Mouse (Mus musculus) embryo, embryonic 11.5 days (tissue): ENCODE measurements around the gene Olfr613.
"Not testable (repeated sequence)": the region's sequence is repeated elsewhere in the genome, so short reads cannot be mapped to it uniquely, and the experiment has no call there.

Source experiments
- DNase-seq: peaks from one replicate; pipeline ENCODE4 v3.0.0-alpha.2; 2012; ENCODE audit warnings: low read depth, low spot score

Gene Olfr613

DNA sequence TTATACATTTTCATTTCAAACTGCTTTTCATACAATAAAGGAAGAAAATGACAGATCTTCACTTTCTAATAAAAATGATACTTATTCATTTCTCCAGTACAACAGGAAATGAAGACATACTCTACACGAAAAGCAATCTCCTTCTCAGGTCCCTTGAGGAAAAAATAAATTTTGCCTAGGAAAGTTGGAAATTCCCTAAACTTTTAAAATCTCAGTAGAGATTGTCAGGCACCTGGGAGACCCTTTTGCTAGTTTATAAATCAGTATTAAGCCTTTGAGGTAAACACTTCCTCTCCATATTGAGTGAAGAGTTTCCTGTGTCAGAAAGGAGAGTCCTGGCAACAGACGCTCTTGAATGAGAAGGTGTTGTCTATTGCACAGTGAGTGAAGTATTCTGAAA is at the start of gene Olfr613:
Gene Olfr613 (plus strand): TSS at position 301 of the 400 bp plus-strand sequence.
- no peak for DNase-seq

DNA sequence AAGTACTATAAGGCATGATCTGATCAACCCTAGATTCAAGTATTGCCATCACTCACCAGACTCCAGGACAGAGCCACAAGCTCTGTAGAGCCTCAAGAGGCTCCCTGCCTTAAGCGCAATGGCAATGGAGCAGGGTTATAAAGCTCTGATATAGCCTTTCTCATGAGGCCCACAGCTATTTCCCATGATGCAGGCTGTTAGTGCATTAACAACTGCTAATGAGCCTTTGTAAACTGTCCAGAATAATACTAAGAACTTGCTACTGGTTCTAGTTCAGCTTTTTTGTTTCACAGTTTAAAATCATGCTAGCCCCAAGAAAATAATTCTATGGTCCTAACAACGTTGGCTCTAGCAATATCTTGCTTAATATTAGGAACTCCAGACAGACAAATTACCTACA is 35.9 kb upstream of the Olfr613 start, which contains the start of gene Olfr610:
Gene Olfr610 (minus strand): TSS at position 101 of the 400 bp plus-strand sequence.
- DNase-seq, result no peak

DNA sequence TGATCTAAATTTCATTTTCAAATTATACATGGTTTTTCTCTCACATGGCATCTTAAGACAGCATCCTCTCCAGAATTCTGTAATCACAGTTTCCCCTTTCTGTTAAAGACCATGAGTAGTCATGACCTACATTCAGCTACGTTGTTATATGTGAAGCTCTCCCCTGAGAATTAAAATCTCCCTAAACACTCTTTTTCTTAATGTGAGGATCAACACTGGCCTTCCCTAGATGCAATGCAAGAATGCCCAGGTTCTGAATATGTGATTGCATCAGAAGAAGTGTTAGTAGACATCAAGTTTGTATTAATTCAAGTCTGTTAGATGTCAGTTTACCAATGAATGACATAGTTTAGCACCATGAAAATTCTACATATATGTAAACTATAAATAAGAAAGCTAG is 27.1 kb upstream of the Olfr613 start, which contains the start of gene Olfr611:
Gene Olfr611 (minus strand): TSS at position 101 of the 400 bp plus-strand sequence.
- not testable (repeated sequence) for DNase-seq

DNA sequence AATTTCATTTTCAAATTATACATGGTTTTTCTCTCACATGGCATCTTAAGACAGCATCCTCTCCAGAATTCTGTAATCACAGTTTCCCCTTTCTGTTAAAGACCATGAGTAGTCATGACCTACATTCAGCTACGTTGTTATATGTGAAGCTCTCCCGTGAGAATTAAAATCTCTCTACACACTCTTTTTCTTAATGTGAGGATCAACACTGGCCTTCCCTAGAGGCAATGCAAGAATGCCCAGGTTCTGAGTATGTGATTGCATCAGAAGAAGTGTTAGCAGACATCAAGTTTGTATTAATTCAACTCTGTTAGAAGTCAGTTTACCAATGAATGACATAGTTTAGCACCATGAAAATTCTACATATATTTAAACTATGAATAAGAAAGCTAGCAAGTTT is 5.3 kb upstream of the Olfr613 start, which contains the start of gene Olfr612:
Gene Olfr612 (minus strand): TSS at position 101 of the 400 bp plus-strand sequence.
- not testable (repeated sequence) for DNase-seq

DNA sequence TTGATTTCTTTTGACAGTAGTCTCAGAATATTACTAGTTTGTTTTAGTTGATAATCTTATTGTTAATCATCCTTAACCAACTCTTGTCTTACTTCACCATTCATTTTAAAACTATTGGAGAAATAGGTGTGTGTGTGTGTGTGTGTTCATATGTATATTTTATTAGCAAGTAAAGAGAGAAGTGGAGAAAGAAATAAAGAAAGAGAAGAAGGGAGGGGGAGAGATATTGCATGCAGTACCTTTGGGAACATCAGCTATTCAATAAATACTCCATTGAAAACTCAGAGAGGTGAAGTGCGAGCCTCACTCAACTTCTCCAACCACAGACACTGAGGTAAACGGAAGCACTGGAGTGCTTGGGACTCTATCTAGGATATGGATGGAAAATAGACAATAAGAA is 7.9 kb downstream of the Olfr613 start, which contains the start of gene Olfr615:
Gene Olfr615 (plus strand): TSS at position 301 of the 400 bp plus-strand sequence.
- no peak for DNase-seq

DNA sequence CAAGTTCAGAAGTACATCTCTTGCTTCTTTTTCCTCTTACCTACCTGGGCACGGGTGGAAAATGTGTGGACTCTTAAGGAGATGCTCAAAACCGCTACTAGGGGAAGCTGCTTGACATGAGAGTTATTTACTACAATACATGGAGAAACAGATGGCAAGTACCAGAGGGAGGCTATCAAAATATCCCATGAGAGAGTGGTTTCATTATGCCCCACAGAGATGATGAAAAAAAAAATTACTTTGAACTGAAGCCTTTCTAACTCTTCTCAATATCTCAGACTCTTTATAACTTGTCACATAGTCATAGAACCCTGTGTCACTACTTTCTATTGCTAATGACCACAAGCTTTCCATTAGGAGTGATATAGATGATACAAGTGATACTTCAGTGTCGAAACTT is 21.2 kb downstream of the Olfr613 start, which contains the start of gene Olfr616:
Gene Olfr616 (minus strand): TSS at position 101 of the 400 bp plus-strand sequence.
- no peak for DNase-seq

DNA sequence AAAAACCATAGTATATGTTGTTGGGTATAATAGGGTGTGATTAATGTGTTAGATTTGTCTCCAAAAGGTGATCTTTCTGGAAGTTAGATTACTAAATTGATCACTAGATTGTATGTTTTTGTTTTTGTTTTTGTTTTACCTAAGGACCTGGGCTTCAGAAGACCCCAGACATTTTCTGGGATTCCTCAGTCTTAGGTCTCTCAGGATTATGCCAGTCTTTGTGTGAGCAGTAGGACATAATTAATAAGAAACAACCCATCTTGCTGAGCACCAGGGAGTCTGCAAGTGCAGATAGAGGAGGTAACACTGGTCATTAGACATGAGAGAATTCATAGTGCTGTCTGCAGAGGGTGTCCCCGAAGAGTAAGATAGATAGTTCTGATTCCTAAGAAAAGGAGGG is 24.9 kb downstream of the Olfr613 start, which contains the start of gene Olfr617:
Gene Olfr617 (plus strand): TSS at position 301 of the 400 bp plus-strand sequence.
- DNase-seq, result no peak

DNA sequence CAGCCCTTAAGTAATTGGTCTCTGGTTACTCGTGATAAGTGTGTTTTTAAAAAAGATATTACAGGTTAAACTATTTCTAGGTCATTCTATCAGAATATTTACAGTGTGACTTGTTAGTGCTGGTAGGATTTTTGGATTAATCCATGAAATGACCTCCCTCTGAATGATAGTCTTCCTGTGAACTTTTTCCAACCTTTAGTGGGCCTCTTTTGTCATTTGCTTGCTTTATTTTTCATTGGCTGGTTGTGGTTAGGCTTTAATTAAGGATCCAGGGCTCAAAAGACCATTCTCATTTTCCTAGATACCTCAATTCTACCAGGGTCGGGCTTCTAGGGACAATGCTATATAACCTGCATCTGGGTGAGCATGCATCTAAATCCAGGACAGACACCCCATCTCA is 41.9 kb downstream of the Olfr613 start, which contains the start of gene Olfr618:
Gene Olfr618 (plus strand): TSS at position 301 of the 400 bp plus-strand sequence.
- DNase-seq, result no peak

DNA sequence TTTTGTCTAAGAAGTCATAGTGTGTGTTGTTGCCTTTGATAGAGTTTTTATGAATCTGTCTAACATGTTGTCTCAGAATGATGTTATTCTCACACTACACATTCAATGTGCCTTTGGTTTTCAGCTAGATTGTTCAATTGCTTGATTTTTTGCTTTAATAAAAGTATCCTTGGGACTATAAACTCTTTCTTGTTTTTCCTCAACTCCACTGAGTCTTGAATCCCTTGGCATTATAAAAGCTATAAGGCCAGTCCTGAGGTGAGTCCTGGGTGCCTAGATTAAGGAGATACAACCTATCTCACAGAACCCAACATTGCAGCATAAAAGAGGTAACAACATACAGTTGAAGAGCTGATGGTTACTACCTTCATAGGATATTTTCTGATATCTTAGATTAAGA is 52.4 kb downstream of the Olfr613 start, which contains the start of gene Olfr619:
Gene Olfr619 (plus strand): TSS at position 301 of the 400 bp plus-strand sequence.
- no peak for DNase-seq
